Mouse (Mus musculus): ENCODE data around the gene Ngf. TPM values are rescaled to one million over a fixed set of nuclear protein-coding genes. Genes with fewer than 3 reads are reported as not detected.

The Ngf gene
- total RNA-seq, 1 experiment: 12.4 TPM

- Histone ChIP-seq H3K9me3 (ENCODE audit: control insufficient read depth, insufficient read depth, low read depth, low read length) (no peaks in the 10 kb centered on the region), H3K4me3 (ENCODE audit: insufficient read depth in 1 of 2, low read depth in 1 of 2, low read length in 2 of 2, poor library complexity in 1 of 2, severe bottlenecking in 1 of 2) (no peak overlapping the region), H3K36me3 (ENCODE audit: control insufficient read depth, insufficient read depth, low read length, poor library complexity, severe bottlenecking) (no peaks in the 10 kb centered on the region), H3K27ac (ENCODE audit: insufficient read depth, low read depth, low read length, poor library complexity, severe bottlenecking) (no peak overlapping the region), H3K4me1 (ENCODE audit: control insufficient read depth in 2 of 2, insufficient read depth in 2 of 2, low read length in 2 of 2, poor library complexity in 1 of 2) (no peaks in the 10 kb centered on the region), H3K9ac (ENCODE audit: insufficient read depth, low read depth, low read length, poor library complexity, severe bottlenecking) (no peak overlapping the region)
- DNase-seq (ENCODE audit: low read depth, low spot score): peak; percentile 4
- TF ChIP-seq ZNF384 (IDR thresholded peaks at IDR 0.05; ENCODE audit: low read depth, low read length) (no peak), CHD2 (IDR thresholded peaks at IDR 0.05; ENCODE audit: low read depth, low read length) (no peak), HCFC1 (IDR thresholded peaks at IDR 0.05; ENCODE audit: borderline replicate concordance, insufficient read depth, low read length) (no peak), MAFK (IDR thresholded peaks at IDR 0.05; ENCODE audit: insufficient read depth, low read depth, low read length) (no peak), ZC3H11A (IDR thresholded peaks at IDR 0.05; ENCODE audit: borderline replicate concordance, low read depth, low read length) (no peak)
- in situ Hi-C loops (cut with MboI; ENCODE audit: low sequenced_read_pairs in 2 of 2, unreplicated experiment in 2 of 2): no loop called here
These were observed 29.2 kb downstream of the Ngf start for GRCm38 (mm10) chr3:102498931-102499330.

- H3K27ac ChIP-seq (ENCODE audit: insufficient read depth, low read depth, low read length, poor library complexity, severe bottlenecking): no peak overlapping the region
- no peak for DNase-seq (ENCODE audit: low read depth, low spot score)
- TF ChIP-seq HCFC1 (IDR thresholded peaks at IDR 0.05; ENCODE audit: borderline replicate concordance, insufficient read depth, low read length) (no peak), ZNF384 (IDR thresholded peaks at IDR 0.05; ENCODE audit: low read depth, low read length) (no peak), ZC3H11A (IDR thresholded peaks at IDR 0.05; ENCODE audit: borderline replicate concordance, low read depth, low read length) (no peak), MAFK (IDR thresholded peaks at IDR 0.05; ENCODE audit: insufficient read depth, low read depth, low read length) (no peak), CHD2 (IDR thresholded peaks at IDR 0.05; ENCODE audit: low read depth, low read length) (no peak)
- no peak overlapping the region for H3K4me3 ChIP-seq (ENCODE audit: insufficient read depth in 1 of 2, low read depth in 1 of 2, low read length in 2 of 2, poor library complexity in 1 of 2, severe bottlenecking in 1 of 2)
- no peaks in the 10 kb centered on the region for H3K9me3 ChIP-seq (ENCODE audit: control insufficient read depth, insufficient read depth, low read depth, low read length)
- no peak overlapping the region for H3K9ac ChIP-seq (ENCODE audit: insufficient read depth, low read depth, low read length, poor library complexity, severe bottlenecking)
- H3K4me1 ChIP-seq (ENCODE audit: control insufficient read depth in 2 of 2, insufficient read depth in 2 of 2, low read length in 2 of 2, poor library complexity in 1 of 2): no peaks in the 10 kb centered on the region
- in situ Hi-C loops (cut with MboI; ENCODE audit: low sequenced_read_pairs in 2 of 2, unreplicated experiment in 2 of 2): no loop called here
- H3K36me3 ChIP-seq (ENCODE audit: control insufficient read depth, insufficient read depth, low read length, poor library complexity, severe bottlenecking): no peaks in the 10 kb centered on the region
These were observed 30.3 kb downstream of the Ngf start for GRCm38 (mm10) chr3:102500031-102500430.

GRCm38 (mm10) chr3:102501186-102501585, 31.5 kb downstream of the Ngf start:
- Histone ChIP-seq H3K4me1 (ENCODE audit: control insufficient read depth in 2 of 2, insufficient read depth in 2 of 2, low read length in 2 of 2, poor library complexity in 1 of 2) (no peaks in the 10 kb centered on the region), H3K27ac (ENCODE audit: insufficient read depth, low read depth, low read length, poor library complexity, severe bottlenecking) (no peak overlapping the region), H3K9ac (ENCODE audit: insufficient read depth, low read depth, low read length, poor library complexity, severe bottlenecking) (no peak overlapping the region), H3K36me3 (ENCODE audit: control insufficient read depth, insufficient read depth, low read length, poor library complexity, severe bottlenecking) (no peaks in the 10 kb centered on the region), H3K4me3 (ENCODE audit: insufficient read depth in 1 of 2, low read depth in 1 of 2, low read length in 2 of 2, poor library complexity in 1 of 2, severe bottlenecking in 1 of 2) (no peak overlapping the region), H3K9me3 (ENCODE audit: control insufficient read depth, insufficient read depth, low read depth, low read length) (no peaks in the 10 kb centered on the region)
- no peak for DNase-seq (ENCODE audit: low read depth, low spot score)
- in situ Hi-C loops (cut with MboI; ENCODE audit: low sequenced_read_pairs in 2 of 2, unreplicated experiment in 2 of 2): no loop called here
- TF ChIP-seq HCFC1 (IDR thresholded peaks at IDR 0.05; ENCODE audit: borderline replicate concordance, insufficient read depth, low read length) (no peak), ZNF384 (IDR thresholded peaks at IDR 0.05; ENCODE audit: low read depth, low read length) (no peak), CHD2 (IDR thresholded peaks at IDR 0.05; ENCODE audit: low read depth, low read length) (no peak), ZC3H11A (IDR thresholded peaks at IDR 0.05; ENCODE audit: borderline replicate concordance, low read depth, low read length) (no peak), MAFK (IDR thresholded peaks at IDR 0.05; ENCODE audit: insufficient read depth, low read depth, low read length) (no peak)

- no peak overlapping the region for H3K9ac ChIP-seq (ENCODE audit: insufficient read depth, low read depth, low read length, poor library complexity, severe bottlenecking)
- H3K36me3 ChIP-seq (ENCODE audit: control insufficient read depth, insufficient read depth, low read length, poor library complexity, severe bottlenecking): no peaks in the 10 kb centered on the region
- H3K9me3 ChIP-seq (ENCODE audit: control insufficient read depth, insufficient read depth, low read depth, low read length): no peaks in the 10 kb centered on the region
- H3K27ac ChIP-seq (ENCODE audit: insufficient read depth, low read depth, low read length, poor library complexity, severe bottlenecking): no peak overlapping the region
- no peak for DNase-seq (ENCODE audit: low read depth, low spot score)
- H3K4me3 ChIP-seq (ENCODE audit: insufficient read depth in 1 of 2, low read depth in 1 of 2, low read length in 2 of 2, poor library complexity in 1 of 2, severe bottlenecking in 1 of 2): no peak overlapping the region
- no peak for TF ChIP-seq HCFC1 (IDR thresholded peaks at IDR 0.05; ENCODE audit: borderline replicate concordance, insufficient read depth, low read length)
- TF ChIP-seq MAFK (IDR thresholded peaks at IDR 0.05; ENCODE audit: insufficient read depth, low read depth, low read length): no peak
- no peak for TF ChIP-seq ZNF384 (IDR thresholded peaks at IDR 0.05; ENCODE audit: low read depth, low read length)
- TF ChIP-seq CHD2 (IDR thresholded peaks at IDR 0.05; ENCODE audit: low read depth, low read length): no peak
- TF ChIP-seq ZC3H11A (IDR thresholded peaks at IDR 0.05; ENCODE audit: borderline replicate concordance, low read depth, low read length): no peak
- in situ Hi-C loops (cut with MboI; ENCODE audit: low sequenced_read_pairs in 2 of 2, unreplicated experiment in 2 of 2): no loop called here
- H3K4me1 ChIP-seq (ENCODE audit: control insufficient read depth in 2 of 2, insufficient read depth in 2 of 2, low read length in 2 of 2, poor library complexity in 1 of 2): peaks cover 0 to 2% of the 10 kb centered on the region in 2 experiments; a peak in 1 of 4 replicates
These were observed 35.4 kb downstream of the Ngf start for GRCm38 (mm10) chr3:102505129-102505528.

- TF ChIP-seq CHD2 (IDR thresholded peaks at IDR 0.05; ENCODE audit: low read depth, low read length) (no peak), ZNF384 (IDR thresholded peaks at IDR 0.05; ENCODE audit: low read depth, low read length) (no peak), MAFK (IDR thresholded peaks at IDR 0.05; ENCODE audit: insufficient read depth, low read depth, low read length) (no peak), HCFC1 (IDR thresholded peaks at IDR 0.05; ENCODE audit: borderline replicate concordance, insufficient read depth, low read length) (no peak), ZC3H11A (IDR thresholded peaks at IDR 0.05; ENCODE audit: borderline replicate concordance, low read depth, low read length) (no peak)
- no peak for DNase-seq (ENCODE audit: low read depth, low spot score)
- Histone ChIP-seq H3K36me3 (ENCODE audit: control insufficient read depth, insufficient read depth, low read length, poor library complexity, severe bottlenecking) (no peaks in the 10 kb centered on the region), H3K9me3 (ENCODE audit: control insufficient read depth, insufficient read depth, low read depth, low read length) (no peaks in the 10 kb centered on the region), H3K27ac (ENCODE audit: insufficient read depth, low read depth, low read length, poor library complexity, severe bottlenecking) (no peak overlapping the region), H3K4me3 (ENCODE audit: insufficient read depth in 1 of 2, low read depth in 1 of 2, low read length in 2 of 2, poor library complexity in 1 of 2, severe bottlenecking in 1 of 2) (no peak overlapping the region), H3K4me1 (ENCODE audit: control insufficient read depth in 2 of 2, insufficient read depth in 2 of 2, low read length in 2 of 2, poor library complexity in 1 of 2) (peaks cover 0 to 2% of the 10 kb centered on the region in 2 experiments; a peak in 1 of 4 replicates), H3K9ac (ENCODE audit: insufficient read depth, low read depth, low read length, poor library complexity, severe bottlenecking) (no peak overlapping the region)
- in situ Hi-C loops (cut with MboI; ENCODE audit: low sequenced_read_pairs in 2 of 2, unreplicated experiment in 2 of 2): no loop called here
These were observed 36.3 kb downstream of the Ngf start for GRCm38 (mm10) chr3:102506061-102506460.

Measured in ES-E14 (cell line).